Mouse (Mus musculus) MEL (cell line): Measurements from ENCODE around the gene Fbxl16. TPM values are rescaled to one million over a fixed set of nuclear protein-coding genes. Genes with fewer than 3 reads are reported as not detected.
A peak's percentile ranks its signal among the peaks of the same experiment; 100 is the strongest.

Experiments
- DNase-seq: peaks from one replicate; pipeline ENCODE4 v3.0.0; 2011; ENCODE audit warnings: low read depth, low spot score
- H3K27ac ChIP-seq: 2 replicates; pipeline ENCODE4 v1.5.1; 2012; ENCODE audit warnings: low read depth, mild to moderate bottlenecking, control low read depth, low read length, moderate library complexity; ENCODE audit not compliant: control insufficient read depth
- H3K27me3 ChIP-seq, 2 experiments: fragments of 150-350 bp in 1 of 2; sonication (generic) in 1 of 2; 2 replicates each; pipeline ENCODE4 v1.6.1; 2012; ENCODE audit warnings: low read length in 2 of 2, mild to moderate bottlenecking in 2 of 2, improper control_type of control experiment in 1 of 2, moderate library complexity in 1 of 2; ENCODE audit not compliant: insufficient read depth in 2 of 2, control insufficient read depth in 1 of 2
- H3K36me3 ChIP-seq, 2 experiments: 2 replicates each; pipeline ENCODE4 v1.6.1; 2012 to 2014; ENCODE audit warnings: low read length in 2 of 2, improper control_type of control experiment in 1 of 2, inconsistent platforms in 1 of 2, mild to moderate bottlenecking in 1 of 2; ENCODE audit not compliant: insufficient read depth in 2 of 2, control insufficient read depth in 1 of 2
- H3K4me1 ChIP-seq, 2 experiments: fragments of 150-350 bp in 1 of 2; sonication (generic) in 1 of 2; 2 replicates each; pipeline ENCODE4 v1.6.1; 2012; ENCODE audit warnings: low read length in 2 of 2, improper control_type of control experiment in 1 of 2, mild to moderate bottlenecking in 1 of 2; ENCODE audit not compliant: insufficient read depth in 2 of 2, control insufficient read depth in 1 of 2
- H3K4me3 ChIP-seq, 2 experiments: fragments of 150-350 bp in 1 of 2; sonication (generic) in 1 of 2; 2 replicates each; pipeline ENCODE4 v1.5.1; 2012; ENCODE audit warnings: low read depth in 2 of 2, low read length in 2 of 2, mild to moderate bottlenecking in 2 of 2, moderate library complexity in 2 of 2, control low read depth in 1 of 2, improper control_type of control experiment in 1 of 2; ENCODE audit not compliant: control insufficient read depth in 1 of 2, insufficient read depth in 1 of 2
- H3K79me2 ChIP-seq: 2 replicates; pipeline ENCODE4 v1.6.1; 2012; ENCODE audit warnings: mild to moderate bottlenecking, low read length, moderate library complexity; ENCODE audit not compliant: control insufficient read depth, poor library complexity, insufficient read depth
- H3K9ac ChIP-seq: 2 replicates; pipeline ENCODE4 v1.6.1; 2012; ENCODE audit warnings: low read depth, mild to moderate bottlenecking, control low read depth, low read length, moderate library complexity; ENCODE audit not compliant: control insufficient read depth, poor library complexity, severe bottlenecking
- H3K9me3 ChIP-seq: fragments of 150-350 bp; sonication (generic); replicated peaks from 2 replicates; pipeline ENCODE4 v1.6.1; 2012; ENCODE audit warnings: mild to moderate bottlenecking, low read length, improper control_type of control experiment, moderate library complexity; ENCODE audit not compliant: insufficient read depth
- CTCF ChIP-seq, 3 experiments: IDR thresholded peaks in 2 of 3; conservative IDR thresholded peaks in 1 of 3; 2 replicates each; pipeline ENCODE4 v1.5.1; 2011 to 2012; ENCODE audit warnings: low read length in 3 of 3, low read depth in 2 of 3, mild to moderate bottlenecking in 2 of 3, improper control_type of control experiment in 1 of 3, inconsistent platforms in 1 of 3, mixed read lengths in 1 of 3, moderate library complexity in 1 of 3; ENCODE audit not compliant: control insufficient read depth in 1 of 3, insufficient read depth in 1 of 3, poor library complexity in 1 of 3, severe bottlenecking in 1 of 3
- ELF1 ChIP-seq: IDR thresholded peaks from 2 replicates; pipeline ENCODE4 v1.6.1; 2014; ENCODE audit warnings: low read depth, mild to moderate bottlenecking, inconsistent platforms, low read length, improper control_type of control experiment, moderate library complexity
- MAFK ChIP-seq: IDR thresholded peaks from 2 replicates; pipeline ENCODE4 v1.6.1; 2011; ENCODE audit warnings: low read depth, mild to moderate bottlenecking, low read length, improper control_type of control experiment, borderline replicate concordance
- MAX ChIP-seq: IDR thresholded peaks from 2 replicates; pipeline ENCODE4 v1.6.1; 2011; ENCODE audit warnings: low read length, improper control_type of control experiment
- MAZ ChIP-seq: IDR thresholded peaks from 2 replicates; pipeline ENCODE4 v1.6.1; 2012; ENCODE audit warnings: low read depth, mild to moderate bottlenecking, inconsistent platforms, low read length, improper control_type of control experiment
- MXI1 ChIP-seq: IDR thresholded peaks from 2 replicates; pipeline ENCODE4 v1.6.1; 2011; ENCODE audit warnings: mild to moderate bottlenecking, low read depth, low read length, improper control_type of control experiment
- NRF1 ChIP-seq: IDR thresholded peaks from 2 replicates; pipeline ENCODE4 v1.6.1; 2014; ENCODE audit warnings: low read depth, mild to moderate bottlenecking, inconsistent platforms, low read length, improper control_type of control experiment, moderate library complexity; ENCODE audit not compliant: poor library complexity, insufficient read depth, severe bottlenecking
- POLR2A ChIP-seq, 2 experiments: IDR thresholded peaks; 2 replicates each; pipeline ENCODE4 v1.6.1; 2011 to 2012; ENCODE audit warnings: low read length in 2 of 2, mild to moderate bottlenecking in 2 of 2, control low read depth in 1 of 2, improper control_type of control experiment in 1 of 2, low read depth in 1 of 2, moderate library complexity in 1 of 2; ENCODE audit not compliant: control insufficient read depth in 1 of 2, insufficient read depth in 1 of 2, poor library complexity in 1 of 2
- POLR2AphosphoS5 ChIP-seq: IDR thresholded peaks from 2 replicates; pipeline ENCODE4 v1.6.1; 2012; ENCODE audit warnings: low read depth, borderline replicate concordance, mild to moderate bottlenecking, inconsistent platforms, low read length, moderate library complexity, mixed read lengths
- RAD21 ChIP-seq: IDR thresholded peaks from 2 replicates; pipeline ENCODE4 v1.6.1; 2011; ENCODE audit warnings: mild to moderate bottlenecking, low read depth, low read length, improper control_type of control experiment
- SIN3A ChIP-seq: IDR thresholded peaks from 2 replicates; pipeline ENCODE4 v1.6.1; 2012; ENCODE audit warnings: low read length, improper control_type of control experiment, inconsistent platforms
- TAL1 ChIP-seq: IDR thresholded peaks from 2 replicates; pipeline ENCODE4 v1.6.1; 2012; ENCODE audit warnings: mild to moderate bottlenecking, inconsistent platforms, low read length, moderate library complexity, mixed read lengths
- UBTF ChIP-seq: IDR thresholded peaks from 2 replicates; pipeline ENCODE4 v1.6.1; 2012; ENCODE audit warnings: low read depth, mild to moderate bottlenecking, inconsistent platforms, low read length, improper control_type of control experiment, moderate library complexity, borderline replicate concordance; ENCODE audit not compliant: insufficient read depth
- USF1 ChIP-seq: IDR thresholded peaks from 2 replicates; pipeline ENCODE4 v1.6.1; 2014; ENCODE audit warnings: low read depth, mild to moderate bottlenecking, inconsistent platforms, low read length, improper control_type of control experiment, moderate library complexity
- ZC3H11A ChIP-seq: IDR thresholded peaks from 2 replicates; pipeline ENCODE4 v1.6.1; 2012; ENCODE audit warnings: low read depth, mild to moderate bottlenecking, inconsistent platforms, low read length, improper control_type of control experiment
- ZKSCAN1 ChIP-seq: IDR thresholded peaks from 2 replicates; pipeline ENCODE4 v1.6.1; 2012; ENCODE audit warnings: low read depth, mild to moderate bottlenecking, inconsistent platforms, low read length, improper control_type of control experiment, moderate library complexity
- ZNF384 ChIP-seq: IDR thresholded peaks from 2 replicates; pipeline ENCODE4 v1.6.1; 2012; ENCODE audit warnings: low read depth, mild to moderate bottlenecking, inconsistent platforms, low read length, improper control_type of control experiment
- polyA plus RNA-seq, 2 experiments: library from polyadenylated mRNA; stranded (reverse) in 1 of 2; unstranded in 1 of 2; fragments of >175 nt in 1 of 2; fragments of >200 nt in 1 of 2; gene quantifications; 2 replicates each; pipeline versions ENCODE4 v1.2.1 to v1.2.4; 2012; ENCODE audit warnings: low replicate concordance in 2 of 2, low read depth in 1 of 2; ENCODE audit not compliant: insufficient read length in 2 of 2, insufficient read depth in 1 of 2, missing spikeins in 1 of 2
- total RNA-seq: library from RNA; depleted of rRNA; stranded (reverse); fragments of 300-350 nt; gene quantifications from 2 replicates; pipeline ENCODE4 v1.2.3, GENCODE M21; 2012

Gene Fbxl16
- total and polyA plus RNA-seq, 3 experiments, result 0.11 TPM; not detected in 2

DNA sequence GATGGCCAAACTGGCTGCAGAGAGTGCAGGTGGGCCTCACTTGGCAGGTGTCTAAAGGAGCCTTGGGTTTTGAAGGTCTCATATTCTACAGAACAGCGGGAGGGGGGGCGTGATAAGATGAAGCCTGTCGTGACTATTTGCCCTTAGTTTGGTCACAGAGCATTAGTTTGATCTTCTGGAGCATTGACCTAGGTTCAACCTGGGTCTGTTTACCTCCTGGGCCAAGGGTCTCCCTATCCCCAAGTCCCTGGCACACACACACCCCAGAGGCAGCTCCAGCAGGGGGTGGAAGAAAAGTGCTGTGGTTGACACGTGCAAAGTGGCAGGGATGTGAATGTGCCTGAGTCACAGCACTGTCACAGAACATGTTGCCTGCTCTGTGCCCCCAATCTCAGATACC is 2.0 kb downstream of the Fbxl16 start:
- Histone ChIP-seq H3K27me3 (peaks cover 0 to 1% of the 10 kb centered on the region in 2 experiments; a peak in 2 of 4 replicates), H3K27ac (no peak overlapping the region), H3K9me3 (no peaks in the 10 kb centered on the region), H3K79me2 (no peaks in the 10 kb centered on the region), H3K9ac (no peak overlapping the region), H3K4me3 (no peak overlapping the region), H3K36me3 (no peaks in the 10 kb centered on the region), H3K4me1 (peaks cover 0 to 8% of the 10 kb centered on the region in 2 experiments; a peak in 1 of 4 replicates)
- no peak for DNase-seq
- no peak for TF ChIP-seq RAD21
- TF ChIP-seq MAFK, result no peak
- TF ChIP-seq SIN3A, result no peak
- no peak for TF ChIP-seq POLR2AphosphoS5
- no peak for TF ChIP-seq USF1
- no peak for TF ChIP-seq ELF1
- TF ChIP-seq MAZ, result no peak
- TF ChIP-seq CTCF (IDR thresholded peaks at IDR 0.05 in 2 of 3, conservative IDR thresholded peaks at IDR 0.05 in 1 of 3; ENCODE audit: control insufficient read depth in 1 of 3, insufficient read depth in 1 of 3, low read depth in 2 of 3, low read length in 3 of 3, poor library complexity in 1 of 3, severe bottlenecking in 1 of 3), result no peak
- TF ChIP-seq ZKSCAN1, result no peak
- TF ChIP-seq ZC3H11A, result no peak
- TF ChIP-seq NRF1, result no peak
- no peak for TF ChIP-seq POLR2A (IDR thresholded peaks at IDR 0.05; ENCODE audit: control insufficient read depth in 1 of 2, insufficient read depth in 1 of 2, low read depth in 1 of 2, low read length in 2 of 2, poor library complexity in 1 of 2)
- TF ChIP-seq TAL1, result no peak
- TF ChIP-seq UBTF, result no peak
- TF ChIP-seq MAX, result no peak
- no peak for TF ChIP-seq ZNF384

GRCm38 (mm10) chr17:25813471-25813870 is 4.6 kb downstream of the Fbxl16 start:
- peak; percentile 72 for DNase-seq
- no peaks in the 10 kb centered on the region for H3K36me3 ChIP-seq

More at GRCm38 (mm10) chr17:25813471-25813870, 4.6 kb downstream of the Fbxl16 start:
- H3K27me3 ChIP-seq, result peaks cover 0 to 3% of the 10 kb centered on the region in 2 experiments; a peak in 2 of 4 replicates
- H3K79me2 ChIP-seq, result no peaks in the 10 kb centered on the region
- no peak overlapping the region for H3K4me3 ChIP-seq
- no peaks in the 10 kb centered on the region for H3K4me1 ChIP-seq
- no peak overlapping the region for H3K9ac ChIP-seq
- 0 out of 6 replicates have a peak, but pooled peaks of 1 of the 3 experiments have one; percentile 12 for TF ChIP-seq CTCF (IDR thresholded peaks at IDR 0.05 in 2 of 3, conservative IDR thresholded peaks at IDR 0.05 in 1 of 3; ENCODE audit: control insufficient read depth in 1 of 3, insufficient read depth in 1 of 3, low read depth in 2 of 3, low read length in 3 of 3, poor library complexity in 1 of 3, severe bottlenecking in 1 of 3)
- TF ChIP-seq SIN3A, result peak; percentile 79
- TF ChIP-seq NRF1, result no peak
- TF ChIP-seq MXI1, result peak; percentile 78
- no peaks in the 10 kb centered on the region for H3K9me3 ChIP-seq
- no peak overlapping the region for H3K27ac ChIP-seq
